Mouse (Mus musculus): ENCODE measurements around the gene Trappc2l.

Gene Trappc2l

GRCm38 (mm10) chr8:122584981-122585380, 26.5 kb upstream of the Trappc2l start:
- DNase-seq = no peak

- no peak for DNase-seq
Measured at GRCm38 (mm10) chr8:122585411-122585891, 26.0 kb upstream of the Trappc2l start.

GRCm38 (mm10) chr8:122586171-122586570, 25.3 kb upstream of the Trappc2l start:
- no peak for DNase-seq

- DNase-seq = no peak
Measured at GRCm38 (mm10) chr8:122586749-122587148, 24.7 kb upstream of the Trappc2l start.

- DNase-seq = no peak
Measured at GRCm38 (mm10) chr8:122593240-122593639, 18.2 kb upstream of the Trappc2l start.

- DNase-seq = no peak
Measured at GRCm38 (mm10) chr8:122593783-122594507, 17.5 kb upstream of the Trappc2l start.

GRCm38 (mm10) chr8:122596031-122596430, 15.4 kb upstream of the Trappc2l start:
- no peak for DNase-seq

- DNase-seq = no peak
Measured at GRCm38 (mm10) chr8:122600666-122601065, 10.8 kb upstream of the Trappc2l start.

- no peak for DNase-seq
Measured at GRCm38 (mm10) chr8:122604640-122605039, 6.8 kb upstream of the Trappc2l start.

- DNase-seq = no peak
Measured at GRCm38 (mm10) chr8:122605367-122605766, 6.1 kb upstream of the Trappc2l start.

- DNase-seq = no peak
Measured at GRCm38 (mm10) chr8:122606810-122607209, 4.6 kb upstream of the Trappc2l start.

- no peak for DNase-seq
Measured at GRCm38 (mm10) chr8:122610209-122610608, 1.2 kb upstream of the Trappc2l start.

- DNase-seq = no peak
Measured at GRCm38 (mm10) chr8:122610612-122611277, 695 bp upstream of the Trappc2l start.

GRCm38 (mm10) chr8:122616181-122616905, 4.9 kb downstream of the Trappc2l start:
- DNase-seq = no peak

- peak; percentile 81 for DNase-seq
Measured at GRCm38 (mm10) chr8:122617947-122618546, 6.6 kb downstream of the Trappc2l start.

GRCm38 (mm10) chr8:122618660-122619378, 7.4 kb downstream of the Trappc2l start:
- DNase-seq = no peak

GRCm38 (mm10) chr8:122620446-122620845, 9.0 kb downstream of the Trappc2l start:
- no peak for DNase-seq

GRCm38 (mm10) chr8:122622727-122623126, 11.3 kb downstream of the Trappc2l start, which contains the start of gene Pabpn1l:
TSS of gene Pabpn1l (minus strand) at chr8:122622739.
- no peak for DNase-seq

GRCm38 (mm10) chr8:122623844-122624642, 12.6 kb downstream of the Trappc2l start:
- DNase-seq = no peak

- no peak for DNase-seq
Measured at GRCm38 (mm10) chr8:122624653-122625052, 13.2 kb downstream of the Trappc2l start.

- DNase-seq = no peak
Measured at GRCm38 (mm10) chr8:122625811-122626210, 14.4 kb downstream of the Trappc2l start.

Measured in right cerebral cortex, postnatal 4 days (tissue).